Mouse (Mus musculus) kidney, adult 2 months (tissue): ENCODE data around the gene Draxin. TPM values are rescaled to one million over a fixed set of nuclear protein-coding genes. Genes with fewer than 3 reads are reported as not detected.

Source experiments
- DNase-seq: peaks from one replicate; pipeline ENCODE4 v3.0.0; 2021
- H3K27ac ChIP-seq: fragments of 200-500 bp; 2 replicates; pipeline ENCODE4 v1.5.1; 2012; ENCODE audit warnings: low read depth, low read length, control low read depth, inconsistent platforms; ENCODE audit not compliant: insufficient read depth
- H3K27me3 ChIP-seq: fragments of 200-500 bp; replicated peaks from 2 replicates; pipeline ENCODE4 v1.6.1; 2012; ENCODE audit warnings: mild to moderate bottlenecking, moderate library complexity, low read length, inconsistent platforms; ENCODE audit not compliant: control insufficient read depth, insufficient read depth
- H3K36me3 ChIP-seq: fragments of 200-500 bp; 2 replicates; pipeline ENCODE4 v1.6.1; 2012; ENCODE audit warnings: mild to moderate bottlenecking, moderate library complexity, low read length, inconsistent platforms; ENCODE audit not compliant: control insufficient read depth, insufficient read depth
- H3K4me1 ChIP-seq: fragments of 200-500 bp; 2 replicates; pipeline ENCODE4 v1.6.1; 2011; ENCODE audit warnings: low read length; ENCODE audit not compliant: control insufficient read depth, insufficient read depth
- H3K4me3 ChIP-seq: fragments of 200-500 bp; 2 replicates; pipeline ENCODE4 v1.5.1; 2011; ENCODE audit warnings: mild to moderate bottlenecking, low read depth, low read length, control low read depth; ENCODE audit not compliant: insufficient read depth
- CTCF ChIP-seq: fragments of 200-500 bp; conservative IDR thresholded peaks from 2 replicates; pipeline ENCODE4 v1.5.1; 2011; ENCODE audit warnings: low read depth, mild to moderate bottlenecking, control low read depth, low read length, moderate library complexity, mixed read lengths; ENCODE audit not compliant: insufficient read depth, insufficient read length
- POLR2A ChIP-seq: fragments of 200-500 bp; IDR thresholded peaks from one replicate; pipeline ENCODE4 v1.6.1; 2011; ENCODE audit warnings: low read depth, low read length, control low read depth
- WGBS: fragments of 180-500 bp; shearing (Covaris S2); methylation state at CpG from one replicate; pipeline ENCODE4 v1.1.7; 2018; 5-methylcytosine and 5-hydroxymethylcytosine counted together
- polyA plus RNA-seq: library from polyadenylated mRNA; depleted of rRNA; stranded (reverse); fragments of >200 nt; gene quantifications from 2 replicates; pipeline ENCODE4 v1.2.3, GENCODE M21; 2012

Gene Draxin
- polyA plus RNA-seq, 1 experiment: 0.11 TPM

DNA sequence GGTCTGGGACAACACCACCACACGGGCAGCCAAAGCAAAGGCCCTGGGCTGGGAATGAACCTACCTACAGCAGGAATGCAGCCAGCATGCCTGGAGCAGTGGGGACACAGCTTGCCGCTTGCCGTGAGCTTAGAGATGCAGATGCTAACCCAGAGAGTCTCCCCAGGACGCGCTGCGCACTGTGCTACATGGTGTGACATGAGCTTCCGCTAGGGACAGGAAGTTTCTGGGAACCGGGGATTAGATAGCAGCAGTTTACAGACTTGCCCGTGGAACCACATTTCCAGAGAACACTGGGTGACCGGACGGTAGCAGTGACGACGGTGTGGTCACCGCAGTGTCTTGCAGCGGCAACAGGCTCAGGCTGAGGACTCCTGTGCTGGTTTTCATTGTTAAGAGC is 39.1 kb upstream of the Draxin start:
- 26% methylated on average over 15 of the region's 15 CpGs for WGBS
- TF ChIP-seq POLR2A (no peak), CTCF (no peak)
- H3K27ac ChIP-seq: no peak overlapping the region
- no peak for DNase-seq
- H3K4me3 ChIP-seq: no peak overlapping the region
- no peaks in the 10 kb centered on the region; the same call in 1 of the 2 replicates for H3K27me3 ChIP-seq
- no peaks in the 10 kb centered on the region for H3K36me3 ChIP-seq
- H3K4me1 ChIP-seq: no peaks in the 10 kb centered on the region

DNA sequence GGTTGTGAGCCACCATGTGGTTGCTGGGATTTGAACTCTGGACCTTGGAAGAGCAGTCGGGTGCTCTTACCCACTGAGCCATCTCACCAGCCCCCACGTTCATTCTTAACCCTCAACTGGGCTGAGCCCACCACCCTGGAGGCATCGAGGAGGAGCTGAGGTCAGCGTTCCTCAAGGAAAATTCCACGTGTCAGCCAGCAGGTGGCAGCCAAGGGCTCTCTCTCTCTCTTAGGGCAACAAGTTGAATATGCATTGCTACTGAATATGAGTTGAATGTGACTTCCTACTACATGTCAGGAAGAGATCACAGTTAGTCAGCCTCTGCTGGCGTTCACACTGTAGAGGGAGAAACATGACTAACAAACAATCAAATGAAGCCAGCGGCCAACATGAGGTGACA is 37.8 kb upstream of the Draxin start:
- Histone ChIP-seq H3K27me3 (no peaks in the 10 kb centered on the region; the same call in 1 of the 2 replicates), H3K4me1 (no peaks in the 10 kb centered on the region), H3K27ac (no peak overlapping the region), H3K36me3 (no peaks in the 10 kb centered on the region), H3K4me3 (no peak overlapping the region)
- WGBS: 21% methylated on average over 7 of the region's 7 CpGs
- DNase-seq: peak; percentile 49
- no peak for TF ChIP-seq POLR2A
- TF ChIP-seq CTCF: peak; percentile 80

DNA sequence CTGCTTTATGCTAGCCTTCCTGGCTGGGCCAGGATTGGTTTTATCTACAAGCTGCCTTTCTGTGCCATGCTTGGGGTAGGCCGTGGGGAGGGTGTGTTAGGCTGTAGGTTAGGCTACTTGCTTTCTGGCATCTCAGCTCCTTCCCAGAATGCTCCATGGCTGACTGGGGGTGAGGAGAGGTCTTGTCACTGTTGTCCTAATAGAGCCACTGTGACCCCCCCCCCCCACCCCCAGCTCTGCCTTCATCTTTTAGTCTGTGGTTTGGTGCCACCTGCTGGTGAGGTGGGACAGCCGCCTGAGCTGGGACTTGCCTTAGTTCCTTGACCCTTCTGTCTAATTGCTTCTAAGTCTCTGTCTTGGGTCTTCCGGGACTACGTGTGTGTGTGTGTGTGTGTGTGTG is 36.5 kb upstream of the Draxin start:
- peak; percentile 75 for DNase-seq
- Histone ChIP-seq H3K4me3 (no peak overlapping the region), H3K27ac (no peak overlapping the region), H3K4me1 (no peaks in the 10 kb centered on the region), H3K27me3 (no peaks in the 10 kb centered on the region), H3K36me3 (no peaks in the 10 kb centered on the region)
- 9% methylated on average over 4 of the region's 4 CpGs for WGBS
- TF ChIP-seq POLR2A: no peak
- peak; percentile 64 for TF ChIP-seq CTCF

DNA sequence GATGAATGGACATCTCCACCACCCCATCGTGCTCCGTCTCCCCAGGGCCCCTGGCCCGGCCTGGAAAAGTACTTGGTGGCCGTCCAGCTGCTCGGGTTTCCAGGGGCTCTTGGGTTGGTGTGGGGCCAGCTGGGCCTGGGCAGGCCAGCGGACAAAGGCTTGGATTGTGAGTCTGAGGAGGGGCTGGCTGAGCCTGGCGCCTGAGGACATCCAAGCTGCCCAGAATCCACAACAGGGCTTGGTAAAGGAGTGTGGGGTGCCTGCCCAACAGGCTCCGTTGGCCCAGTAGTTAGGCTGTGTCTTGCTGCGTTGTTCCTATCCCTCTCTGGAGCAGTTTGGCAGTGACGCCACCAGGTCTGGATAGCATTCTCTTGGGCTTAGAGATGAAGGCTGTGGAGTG is 35.9 kb upstream of the Draxin start:
- H3K4me1 ChIP-seq: no peaks in the 10 kb centered on the region
- no peaks in the 10 kb centered on the region for H3K27me3 ChIP-seq
- TF ChIP-seq POLR2A (no peak), CTCF (no peak)
- H3K27ac ChIP-seq: no peak overlapping the region
- DNase-seq: no peak
- WGBS: 10% methylated on average over 10 of the region's 10 CpGs
- H3K36me3 ChIP-seq: no peaks in the 10 kb centered on the region
- H3K4me3 ChIP-seq: no peak overlapping the region

DNA sequence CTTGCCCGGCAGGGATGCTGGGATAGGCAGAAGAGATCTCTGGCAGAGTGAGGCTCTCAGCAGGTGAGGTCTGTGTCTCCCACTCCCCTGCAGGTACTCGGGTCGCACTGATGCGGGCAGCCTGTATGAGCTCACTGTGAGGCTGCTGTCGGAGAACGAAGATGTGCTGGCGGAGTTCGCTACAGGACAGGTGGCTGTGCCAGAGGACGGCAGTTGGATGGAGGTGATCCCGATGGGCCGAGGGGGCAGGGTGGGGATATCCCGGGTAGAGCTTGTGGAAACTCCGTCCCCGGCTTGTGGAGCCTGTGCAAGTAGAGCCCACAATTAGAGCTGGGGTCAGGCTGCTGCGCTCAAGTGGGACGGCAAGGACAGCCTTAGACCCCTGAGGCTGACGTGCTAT is 35.1 kb upstream of the Draxin start:
- no peak for DNase-seq
- no peaks in the 10 kb centered on the region for H3K36me3 ChIP-seq
- no peaks in the 10 kb centered on the region for H3K27me3 ChIP-seq
- H3K4me3 ChIP-seq: no peak overlapping the region
- no peaks in the 10 kb centered on the region for H3K4me1 ChIP-seq
- H3K27ac ChIP-seq: no peak overlapping the region
- WGBS: 8% methylated on average over 17 of the region's 17 CpGs
- no peak for TF ChIP-seq CTCF
- TF ChIP-seq POLR2A: no peak

DNA sequence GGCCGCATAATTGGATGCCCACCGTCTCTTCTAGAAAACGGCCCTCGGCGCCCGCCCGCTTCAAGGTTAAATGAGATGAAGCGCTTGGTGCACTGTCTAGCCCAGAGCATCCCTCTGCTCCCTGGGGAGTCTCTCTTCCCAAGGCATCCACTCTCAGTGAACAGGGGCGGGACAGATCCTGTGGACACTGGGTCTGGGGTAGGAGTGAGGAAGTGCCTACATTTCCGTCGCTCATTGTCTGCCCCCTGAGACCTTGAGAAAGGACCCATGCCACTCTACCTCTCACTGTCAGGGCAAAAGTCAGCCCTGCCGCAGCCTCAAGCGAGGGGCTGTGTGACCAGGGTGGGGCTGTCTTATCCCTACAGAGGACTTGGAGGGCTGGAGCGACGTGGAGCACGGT is 34.0 kb upstream of the Draxin start:
- DNase-seq: no peak
- Histone ChIP-seq H3K36me3 (no peaks in the 10 kb centered on the region), H3K4me1 (no peaks in the 10 kb centered on the region), H3K27me3 (no peaks in the 10 kb centered on the region), H3K4me3 (no peak overlapping the region), H3K27ac (no peak overlapping the region)
- TF ChIP-seq POLR2A (no peak), CTCF (no peak)
- WGBS: 2% methylated on average over 16 of the region's 16 CpGs

DNA sequence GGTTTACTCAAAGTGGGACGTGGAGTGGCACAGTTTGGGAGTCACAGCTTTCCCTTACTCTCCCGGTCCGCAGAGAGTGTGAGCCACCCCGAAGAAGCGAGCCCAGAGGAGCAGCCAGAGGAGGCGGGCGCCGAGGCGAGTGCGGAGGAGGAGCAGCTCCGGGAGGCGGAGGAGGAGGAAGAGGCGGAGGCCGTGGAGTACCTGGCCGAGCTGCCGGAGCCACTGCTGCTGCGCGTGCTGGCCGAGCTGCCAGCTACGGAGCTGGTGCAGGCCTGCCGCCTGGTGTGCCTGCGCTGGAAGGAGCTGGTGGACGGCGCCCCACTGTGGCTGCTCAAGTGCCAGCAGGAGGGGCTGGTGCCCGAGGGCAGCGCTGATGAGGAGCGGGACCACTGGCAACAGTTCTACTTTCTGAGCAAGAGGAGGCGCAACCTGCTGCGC is 33.5 kb upstream of the Draxin start:
- no peaks in the 10 kb centered on the region for H3K4me1 ChIP-seq
- peak; percentile 82 for TF ChIP-seq CTCF
- no peak for TF ChIP-seq POLR2A
- peak overlapping the region; percentile 9; the same call in 1 of the 2 replicates for H3K4me3 ChIP-seq
- no peaks in the 10 kb centered on the region for H3K36me3 ChIP-seq
- peak; percentile 91 for DNase-seq
- under 1% methylated on average over 29 of the region's 29 CpGs for WGBS
- no peaks in the 10 kb centered on the region for H3K27me3 ChIP-seq
- H3K27ac ChIP-seq: no peak overlapping the region
